Mouse (Mus musculus) spleen, adult 2 months (tissue): ENCODE measurements around the gene Gm4737.

Experiments
- CTCF ChIP-seq: fragments of 200-500 bp; IDR thresholded peaks from 2 replicates; pipeline ENCODE4 v1.5.1; 2011; ENCODE audit warnings: mild to moderate bottlenecking, inconsistent platforms; ENCODE audit not compliant: insufficient read depth, insufficient read length, insufficient replicate concordance; ENCODE audit errors: extremely low read depth
- POLR2A ChIP-seq: fragments of 200-500 bp; IDR thresholded peaks from 2 replicates; pipeline ENCODE4 v1.6.1; 2011; ENCODE audit warnings: low read depth, low read length, inconsistent platforms

DNA sequence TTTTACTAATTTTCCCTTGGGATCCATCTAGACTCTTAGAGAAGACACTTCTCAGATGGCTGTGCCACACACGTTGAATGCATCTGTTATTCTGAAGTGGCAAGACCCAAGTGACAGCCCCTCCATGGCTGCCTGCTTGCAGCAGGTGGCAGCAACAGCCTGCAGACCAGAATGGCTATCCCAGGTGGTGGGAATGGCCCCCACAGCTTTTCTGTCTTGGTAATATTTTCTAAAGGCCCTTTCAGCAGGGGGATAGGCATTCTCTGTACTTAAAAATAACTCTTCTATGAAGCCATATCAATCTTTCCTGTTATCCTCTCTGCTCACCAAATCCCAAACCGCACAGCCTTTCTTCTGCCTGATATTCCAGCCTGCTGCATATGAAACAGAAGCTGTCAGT, 33.5 kb downstream of the Gm4737 start:
- peak; percentile 31; the same call in 1 of the 2 replicates for TF ChIP-seq CTCF
- TF ChIP-seq POLR2A: no peak
